Mouse (Mus musculus): ENCODE measurements around the gene 1810055G02Rik. TPM values are rescaled to one million over a fixed set of nuclear protein-coding genes. Genes with fewer than 3 reads are reported as not detected.

The 1810055G02Rik gene
- total and polyA plus RNA-seq, 3 experiments, result 5.6 to 9.5 (median 7.9) TPM

- no peak overlapping the region for H3K9ac ChIP-seq (ENCODE audit: insufficient read depth, low read depth)
- H3K4me3 ChIP-seq (replicated peaks in 1 of 3; ENCODE audit: low read depth in 2 of 3, low read length in 2 of 3, poor library complexity in 1 of 3), result no peak overlapping the region
- in situ Hi-C loops (cut with MboI; ENCODE audit: low pct_ligation_motif_present, low pct_unique_long_range_greater_than_20kb, low sequenced_read_pairs) (no loop called here), dilution Hi-C loops (cut with MboI; ENCODE audit: extremely low pct_ligation_motif_present, extremely low pct_unique_long_range_greater_than_20kb, low sequenced_read_pairs) (no loop called here)
- 0 out of 4 replicates have a peak, but pooled peaks cover 2% of the 10 kb centered on the region in 2 experiments for H3K4me1 ChIP-seq (ENCODE audit: control insufficient read depth in 1 of 2, insufficient read depth in 2 of 2)
- no peak overlapping the region for H3K27ac ChIP-seq (ENCODE audit: insufficient read depth, low read depth)
- H3K27me3 ChIP-seq (replicated peaks), result peaks cover 3% of the 10 kb centered on the region
- H3K9me3 ChIP-seq (replicated peaks; ENCODE audit: low read length), result no peaks in the 10 kb centered on the region
- no peak for TF ChIP-seq SIN3A (IDR thresholded peaks at IDR 0.05; ENCODE audit: low read length)
- no peak for TF ChIP-seq UBTF (IDR thresholded peaks at IDR 0.05; ENCODE audit: low read depth, low read length)
- TF ChIP-seq ZMIZ1 (IDR thresholded peaks at IDR 0.05; ENCODE audit: low read depth, low read length), result no peak
- no peak for TF ChIP-seq MEF2A (IDR thresholded peaks at IDR 0.05; ENCODE audit: borderline replicate concordance, low read depth, low read length)
- no peak for TF ChIP-seq MYC (IDR thresholded peaks at IDR 0.05; ENCODE audit: low read depth, low read length)
- no peak for TF ChIP-seq TCF12 (IDR thresholded peaks at IDR 0.05; ENCODE audit: low read depth, low read length)
- no peak for TF ChIP-seq ZKSCAN1 (IDR thresholded peaks at IDR 0.05; ENCODE audit: borderline replicate concordance, low read depth, low read length)
- TF ChIP-seq ELF1 (IDR thresholded peaks at IDR 0.05; ENCODE audit: low read depth, low read length), result no peak
- TF ChIP-seq IRF4 (IDR thresholded peaks at IDR 0.05; ENCODE audit: low read depth, low read length), result no peak
- TF ChIP-seq JUND (conservative IDR thresholded peaks at IDR 0.05; ENCODE audit: low read depth, low read length), result no peak
- no peak for DNase-seq (ENCODE audit: extremely low read depth)
- H3K79me2 ChIP-seq (replicated peaks; ENCODE audit: control insufficient read depth, extremely low read depth, insufficient read depth, poor library complexity, severe bottlenecking), result no peaks in the 10 kb centered on the region
- H3K36me3 ChIP-seq (replicated peaks in 1 of 2; ENCODE audit: control insufficient read depth in 1 of 2, insufficient read depth in 1 of 2, low read length in 1 of 2), result no peaks in the 10 kb centered on the region
- H3K4me2 ChIP-seq (ENCODE audit: insufficient read depth, low read depth, poor library complexity, severe bottlenecking), result no peak overlapping the region
Observed at GRCm38 (mm10) chr19:3695006-3695405, 13.1 kb upstream of the 1810055G02Rik start.

GRCm38 (mm10) chr19:3695471-3695870 is 12.6 kb upstream of the 1810055G02Rik start:
- TF ChIP-seq NELFE (IDR thresholded peaks at IDR 0.05; ENCODE audit: low read depth, low read length) (no peak), ZMIZ1 (IDR thresholded peaks at IDR 0.05; ENCODE audit: low read depth, low read length) (no peak), MAZ (IDR thresholded peaks at IDR 0.05; ENCODE audit: low read depth, low read length) (no peak), CHD1 (IDR thresholded peaks at IDR 0.05; ENCODE audit: low read depth, low read length) (no peak), RCOR1 (conservative IDR thresholded peaks at IDR 0.05; ENCODE audit: low read depth, low read length) (no peak), RAD21 (IDR thresholded peaks at IDR 0.05; ENCODE audit: low read depth, low read length) (no peak), CTCF (conservative IDR thresholded peaks at IDR 0.05 in 1 of 2, IDR thresholded peaks at IDR 0.05 in 1 of 2; ENCODE audit: low read depth in 2 of 2, low read length in 2 of 2) (no peak), ZNF384 (IDR thresholded peaks at IDR 0.05; ENCODE audit: low read depth, low read length) (no peak)
- H3K27ac ChIP-seq (ENCODE audit: insufficient read depth, low read depth), result no peak overlapping the region
- H3K4me2 ChIP-seq (ENCODE audit: insufficient read depth, low read depth, poor library complexity, severe bottlenecking), result no peak overlapping the region
- no peak overlapping the region for H3K4me3 ChIP-seq (replicated peaks in 1 of 3; ENCODE audit: low read depth in 2 of 3, low read length in 2 of 3, poor library complexity in 1 of 3)
- H3K27me3 ChIP-seq (replicated peaks), result peaks cover 3% of the 10 kb centered on the region
- H3K9ac ChIP-seq (ENCODE audit: insufficient read depth, low read depth), result no peak overlapping the region
- dilution Hi-C loops (cut with MboI; ENCODE audit: extremely low pct_ligation_motif_present, extremely low pct_unique_long_range_greater_than_20kb, low sequenced_read_pairs), result no loop called here
- H3K9me3 ChIP-seq (replicated peaks; ENCODE audit: low read length), result no peaks in the 10 kb centered on the region
- no peaks in the 10 kb centered on the region for H3K36me3 ChIP-seq (replicated peaks in 1 of 2; ENCODE audit: control insufficient read depth in 1 of 2, insufficient read depth in 1 of 2, low read length in 1 of 2)
- DNase-seq (ENCODE audit: extremely low read depth), result no peak
- no peaks in the 10 kb centered on the region for H3K79me2 ChIP-seq (replicated peaks; ENCODE audit: control insufficient read depth, extremely low read depth, insufficient read depth, poor library complexity, severe bottlenecking)
- in situ Hi-C loops (cut with MboI; ENCODE audit: low pct_ligation_motif_present, low pct_unique_long_range_greater_than_20kb, low sequenced_read_pairs), result no loop called here
- H3K4me1 ChIP-seq (ENCODE audit: control insufficient read depth in 1 of 2, insufficient read depth in 2 of 2), result 0 out of 4 replicates have a peak, but pooled peaks cover 2% of the 10 kb centered on the region in 2 experiments

Measured in CH12.LX (cell line).